Mouse (Mus musculus) embryonic facial prominence, embryonic 15.5 days (tissue): Measurements from ENCODE around the gene Cacng8. TPM values are rescaled to one million over a fixed set of nuclear protein-coding genes. Genes with fewer than 3 reads are reported as not detected.
A peak's percentile ranks its signal among the peaks of the same experiment; 100 is the strongest.
"Not testable (repeated sequence)": the region's sequence is repeated elsewhere in the genome, so short reads cannot be mapped to it uniquely, and the experiment has no call there.

Source experiments
- ATAC-seq: fragments of 200-750 bp; cut with Nextera tagmentation; 2 replicates; pipeline ENCODE4 v1.8.0; 2017; ENCODE audit warnings: low read depth, moderate TSS enrichment; ENCODE audit not compliant: insufficient number of reproducible peaks, low FRiP score, low TSS enrichment
- H3K27ac ChIP-seq: fragments of 300-500 bp; sonication (generic); replicated peaks from 2 replicates; pipeline ENCODE4 v1.5.1; 2015; ENCODE audit warnings: mild to moderate bottlenecking, inconsistent platforms
- H3K27me3 ChIP-seq: fragments of 300-500 bp; sonication (generic); 2 replicates; pipeline ENCODE4 v1.6.1; 2015; ENCODE audit warnings: inconsistent platforms
- H3K36me3 ChIP-seq: fragments of 300-500 bp; sonication (generic); 2 replicates; pipeline ENCODE4 v1.6.1; 2015; ENCODE audit warnings: mild to moderate bottlenecking, inconsistent platforms
- H3K4me1 ChIP-seq: fragments of 300-500 bp; sonication (generic); 2 replicates; pipeline ENCODE4 v1.6.1; 2015; ENCODE audit warnings: inconsistent platforms
- H3K4me2 ChIP-seq: fragments of 300-500 bp; sonication (generic); replicated peaks from 2 replicates; pipeline ENCODE4 v1.6.1; 2015; ENCODE audit warnings: mild to moderate bottlenecking, inconsistent platforms
- H3K4me3 ChIP-seq: fragments of 300-500 bp; sonication (generic); replicated peaks from 2 replicates; pipeline ENCODE4 v1.5.1; 2015; ENCODE audit warnings: mild to moderate bottlenecking, inconsistent platforms
- H3K9ac ChIP-seq: fragments of 300-500 bp; sonication (generic); 2 replicates; pipeline ENCODE4 v1.6.1; 2015; ENCODE audit warnings: inconsistent platforms
- H3K9me3 ChIP-seq: fragments of 300-500 bp; sonication (generic); replicated peaks from 2 replicates; pipeline ENCODE4 v1.6.1; 2016; ENCODE audit warnings: inconsistent platforms
- WGBS: fragments of 180-500 bp; shearing (Covaris S2); methylation state at CpG from one replicate; pipeline ENCODE4 v1.1.7; 2015; 5-methylcytosine and 5-hydroxymethylcytosine counted together
- polyA plus RNA-seq: library from polyadenylated mRNA; unstranded; fragments of >200 nt; fragmentation: Nextera tagmentation; extraction: Ambion mirVana; gene quantifications from 2 replicates; pipeline ENCODE4 v1.2.1, GENCODE M21; 2015

Cacng8 gene
- polyA plus RNA-seq, 1 experiment from 2014 or later, result 3.0 TPM

GRCm38 (mm10) chr7:3387761-3388160 lies 2.7 kb upstream of the Cacng8 start:
- Histone ChIP-seq H3K27me3 (no peaks in the 10 kb centered on the region), H3K4me2 (no peak overlapping the region)

GRCm38 (mm10) chr7:3388885-3389284 lies 1.6 kb upstream of the Cacng8 start:
- 58% methylated on average over 6 of the region's 6 CpGs for WGBS
- H3K27ac ChIP-seq, result no peak overlapping the region

More at GRCm38 (mm10) chr7:3387761-3388160, 2.7 kb upstream of the Cacng8 start:
- Histone ChIP-seq H3K9ac (no peak overlapping the region), H3K4me1 (peaks cover 10% of the 10 kb centered on the region; the same call in 1 of the 2 replicates), H3K36me3 (no peaks in the 10 kb centered on the region), H3K27ac (no peak overlapping the region), H3K4me3 (no peak overlapping the region), H3K9me3 (no peaks in the 10 kb centered on the region)
- no peak for ATAC-seq
- 85% methylated on average over 18 of the region's 18 CpGs for WGBS

GRCm38 (mm10) chr7:3389444-3390412 lies 755 bp upstream of the Cacng8 start:
- 3% methylated on average over 17 of the region's 17 CpGs for WGBS
- Histone ChIP-seq H3K4me2 (peak overlapping the region; percentile 51), H3K9me3 (no peaks in the 10 kb centered on the region), H3K4me3 (peak overlapping the region; percentile 38), H3K4me1 (peaks cover 10% of the 10 kb centered on the region; the same call in 1 of the 2 replicates), H3K36me3 (no peaks in the 10 kb centered on the region), H3K27ac (no peak overlapping the region), H3K9ac (no peak overlapping the region), H3K27me3 (no peaks in the 10 kb centered on the region)
- no peak for ATAC-seq

More at GRCm38 (mm10) chr7:3388885-3389284, 1.6 kb upstream of the Cacng8 start:
- Histone ChIP-seq H3K36me3 (no peaks in the 10 kb centered on the region), H3K9me3 (no peaks in the 10 kb centered on the region), H3K4me3 (no peak overlapping the region), H3K4me1 (peaks cover 10% of the 10 kb centered on the region; the same call in 1 of the 2 replicates), H3K27me3 (no peaks in the 10 kb centered on the region), H3K9ac (no peak overlapping the region), H3K4me2 (no peak overlapping the region)
- no peak for ATAC-seq

GRCm38 (mm10) chr7:3391081-3391451 lies 583 bp downstream of the Cacng8 start:
- peak overlapping the region; percentile 51 for H3K4me2 ChIP-seq
- no peak overlapping the region for H3K9ac ChIP-seq
- H3K27me3 ChIP-seq, result no peaks in the 10 kb centered on the region
- H3K4me1 ChIP-seq, result peaks cover 10% of the 10 kb centered on the region; the same call in 1 of the 2 replicates
- no peaks in the 10 kb centered on the region for H3K9me3 ChIP-seq
- WGBS, result 6% methylated on average over 12 of the region's 12 CpGs
- peak overlapping the region; percentile 38 for H3K4me3 ChIP-seq
- H3K36me3 ChIP-seq, result no peaks in the 10 kb centered on the region
- no peak for ATAC-seq
- H3K27ac ChIP-seq, result no peak overlapping the region

GRCm38 (mm10) chr7:3391809-3392208 lies 1.3 kb downstream of the Cacng8 start:
- no peak overlapping the region for H3K9ac ChIP-seq
- H3K27me3 ChIP-seq, result no peaks in the 10 kb centered on the region
- H3K36me3 ChIP-seq, result no peaks in the 10 kb centered on the region
- peaks cover 10% of the 10 kb centered on the region; the same call in 1 of the 2 replicates for H3K4me1 ChIP-seq
- no peak overlapping the region for H3K27ac ChIP-seq
- 18% methylated on average over 4 of the region's 4 CpGs for WGBS
- no peak overlapping the region for H3K4me3 ChIP-seq
- H3K9me3 ChIP-seq, result no peaks in the 10 kb centered on the region
- no peak for ATAC-seq
- H3K4me2 ChIP-seq, result peak overlapping the region; percentile 51; the same call in 1 of the 2 replicates

- ATAC-seq, result no peak
- Histone ChIP-seq H3K4me2 (no peak overlapping the region), H3K4me1 (no peaks in the 10 kb centered on the region), H3K4me3 (no peak overlapping the region), H3K27ac (no peak overlapping the region), H3K27me3 (no peaks in the 10 kb centered on the region), H3K9ac (no peak overlapping the region), H3K9me3 (no peaks in the 10 kb centered on the region), H3K36me3 (no peaks in the 10 kb centered on the region)
- 56% methylated on average over 10 of the region's 10 CpGs for WGBS
These were observed 6.9 kb downstream of the Cacng8 start for GRCm38 (mm10) chr7:3397355-3397754.

- H3K36me3 ChIP-seq, result no peaks in the 10 kb centered on the region
- ATAC-seq, result no peak
- H3K4me3 ChIP-seq, result no peak overlapping the region
- H3K9me3 ChIP-seq, result no peaks in the 10 kb centered on the region
- H3K4me1 ChIP-seq, result no peaks in the 10 kb centered on the region
- no peak overlapping the region for H3K9ac ChIP-seq
- no peak overlapping the region for H3K4me2 ChIP-seq
- H3K27ac ChIP-seq, result no peak overlapping the region
- H3K27me3 ChIP-seq, result no peaks in the 10 kb centered on the region
- 16% methylated on average over 7 of the region's 7 CpGs for WGBS
These were observed 7.3 kb downstream of the Cacng8 start for GRCm38 (mm10) chr7:3397797-3398196.

GRCm38 (mm10) chr7:3398363-3398762 lies 7.9 kb downstream of the Cacng8 start:
- H3K36me3 ChIP-seq, H3K27ac ChIP-seq, H3K4me2 ChIP-seq, H3K27me3 ChIP-seq, H3K9me3 ChIP-seq, H3K4me1 ChIP-seq, ATAC-seq, H3K4me3 ChIP-seq, H3K9ac ChIP-seq: not testable (repeated sequence)
- whole genome bisulfite sequencing, result 88% methylated on average over 8 of the region's 8 CpGs

GRCm38 (mm10) chr7:3399937-3400336 lies 9.5 kb downstream of the Cacng8 start:
- no peak for ATAC-seq
- H3K9ac ChIP-seq, result no peak overlapping the region
- H3K4me1 ChIP-seq, result no peaks in the 10 kb centered on the region
- no peak overlapping the region for H3K4me2 ChIP-seq
- no peak overlapping the region for H3K27ac ChIP-seq
- H3K36me3 ChIP-seq, result no peaks in the 10 kb centered on the region
- H3K9me3 ChIP-seq, result no peaks in the 10 kb centered on the region
- no peaks in the 10 kb centered on the region for H3K27me3 ChIP-seq
- no peak overlapping the region for H3K4me3 ChIP-seq

GRCm38 (mm10) chr7:3409729-3410520 lies 19.4 kb downstream of the Cacng8 start:
- Histone ChIP-seq H3K27me3 (peaks cover 50% of the 10 kb centered on the region), H3K36me3 (no peaks in the 10 kb centered on the region), H3K4me1 (peaks cover 16% of the 10 kb centered on the region), H3K4me2 (no peak overlapping the region), H3K9ac (no peak overlapping the region), H3K9me3 (no peaks in the 10 kb centered on the region), H3K4me3 (no peak overlapping the region), H3K27ac (no peak overlapping the region)
- no peak for ATAC-seq
- WGBS, result 71% methylated on average over 11 of the region's 11 CpGs
